Mouse (Mus musculus) embryonic stem cell, embryonic (primary cell): ENCODE measurements around the gene Xylt1.

ENCODE experiments used
- CTCF ChIA-PET, 4 experiments: fragments of 300-600 bp in 2 of 4; fragments of 350-600 bp in 2 of 4; sonication (Branson Sonifier 250); formaldehyde crosslinking; loops; one replicate each; lab custom pipeline; 2022; ENCODE audit warnings: inconsistent platforms in 2 of 4; lab: Charles Lee
- POLR2A ChIA-PET, 4 experiments: fragments of 300-600 bp in 2 of 4; fragments of 350-600 bp in 2 of 4; sonication (Branson Sonifier 250); formaldehyde crosslinking; loops; one replicate each; lab custom pipeline; 2022; ENCODE audit warnings: antibody characterized with exemption in 4 of 4, inconsistent platforms in 1 of 4; lab: Charles Lee

The Xylt1 gene

DNA sequence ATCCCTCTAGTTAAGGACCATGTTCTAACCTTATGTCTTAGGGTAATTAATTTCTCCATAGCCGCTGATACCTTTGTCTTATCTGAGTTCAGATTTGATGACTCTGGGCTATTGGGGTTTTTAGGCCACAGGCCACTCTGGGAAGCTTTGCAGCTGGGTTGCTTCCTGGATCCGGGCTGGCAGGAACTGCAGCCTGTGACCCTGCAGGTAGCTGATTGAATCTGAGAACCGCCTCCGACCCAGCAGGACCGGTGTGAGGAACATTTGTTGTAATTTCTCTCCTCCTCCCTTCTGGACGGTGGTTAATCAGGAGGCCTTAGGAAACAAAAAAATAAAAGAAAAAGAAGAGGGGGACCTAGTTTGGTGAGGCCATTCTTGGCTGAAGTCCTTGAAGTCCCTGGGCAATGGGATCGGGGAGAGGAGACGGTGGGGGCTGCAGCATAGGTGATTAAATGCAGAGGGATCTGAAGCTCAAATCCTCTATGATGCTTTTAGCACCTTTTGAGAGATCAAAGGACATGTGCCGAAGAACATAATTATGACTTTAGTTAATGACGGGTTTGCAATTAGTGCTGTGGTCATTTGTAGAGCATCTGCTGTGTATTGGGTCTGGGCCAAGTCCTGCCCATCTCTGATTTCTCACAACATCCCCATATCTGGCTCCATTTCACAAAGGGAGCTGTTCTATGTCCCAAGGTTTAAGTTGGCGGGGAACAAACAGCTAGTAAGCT lies 40.2 kb downstream of the Xylt1 start:
- ChIA-PET POLR2A (interaction anchor here in 3 of 4 experiments (0.7 to 2.1 kb wide), 9 partner anchors 8 to 429 kb away, joined by 3 to 8 read pairs (median 3); no protein-coding TSS in a partner anchor), CTCF (interaction anchor here in 1 of 4 experiments (1.3 kb wide), 1 partner anchor 37 kb away, joined by 3 read pairs; no protein-coding TSS in a partner anchor)

DNA sequence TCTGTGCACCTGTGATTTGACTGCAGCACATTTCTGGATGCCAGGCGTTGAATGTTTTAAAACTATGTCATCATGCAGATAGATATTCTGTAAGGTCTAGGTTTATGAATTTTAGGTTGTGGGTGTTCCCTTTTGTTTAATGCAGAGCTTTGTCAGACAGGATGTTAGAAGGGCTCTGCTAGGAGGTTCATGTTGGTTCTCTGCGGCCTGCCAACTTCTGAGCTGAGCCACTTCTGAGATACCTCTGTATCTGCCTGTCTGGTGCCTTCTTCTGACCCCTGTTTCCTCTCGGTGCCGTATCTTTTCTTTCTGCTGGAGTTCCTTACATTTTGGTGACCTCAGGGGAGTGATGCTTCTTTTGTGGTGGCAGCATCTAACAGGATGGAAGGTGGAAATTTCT lies 44.1 kb downstream of the Xylt1 start:
- ChIA-PET CTCF (no interaction called here), POLR2A (no interaction called here)

DNA sequence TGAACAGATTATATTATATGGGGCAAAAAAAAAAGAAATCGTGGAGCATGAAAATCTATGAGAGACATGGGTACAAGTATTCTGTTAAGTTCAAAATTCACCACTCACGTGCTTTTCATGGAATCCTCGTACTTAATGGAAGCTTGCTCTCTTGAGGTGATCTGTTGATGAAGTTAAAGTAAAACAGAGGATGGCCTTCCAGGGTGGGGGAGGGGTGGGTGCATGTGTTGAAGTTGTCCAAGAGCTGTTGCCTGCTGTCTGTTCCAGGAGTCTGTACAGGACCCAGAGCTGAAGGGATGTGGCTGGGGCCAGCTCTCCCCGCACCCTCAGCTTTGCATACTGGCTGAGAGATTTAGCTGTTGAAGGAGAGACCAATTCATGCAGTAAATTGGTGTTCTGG lies 45.6 kb downstream of the Xylt1 start:
- CTCF ChIA-PET = interaction anchor here in 1 of 4 experiments (0.6 kb wide), 1 partner anchor 1991 kb away, joined by 6 read pairs; no protein-coding TSS in a partner anchor
- POLR2A ChIA-PET = interaction anchor here in 2 of 4 experiments (0.6 to 3.1 kb wide), 8 partner anchors 10 to 687 kb away, joined by 3 to 14 read pairs (median 6); no protein-coding TSS in a partner anchor

DNA sequence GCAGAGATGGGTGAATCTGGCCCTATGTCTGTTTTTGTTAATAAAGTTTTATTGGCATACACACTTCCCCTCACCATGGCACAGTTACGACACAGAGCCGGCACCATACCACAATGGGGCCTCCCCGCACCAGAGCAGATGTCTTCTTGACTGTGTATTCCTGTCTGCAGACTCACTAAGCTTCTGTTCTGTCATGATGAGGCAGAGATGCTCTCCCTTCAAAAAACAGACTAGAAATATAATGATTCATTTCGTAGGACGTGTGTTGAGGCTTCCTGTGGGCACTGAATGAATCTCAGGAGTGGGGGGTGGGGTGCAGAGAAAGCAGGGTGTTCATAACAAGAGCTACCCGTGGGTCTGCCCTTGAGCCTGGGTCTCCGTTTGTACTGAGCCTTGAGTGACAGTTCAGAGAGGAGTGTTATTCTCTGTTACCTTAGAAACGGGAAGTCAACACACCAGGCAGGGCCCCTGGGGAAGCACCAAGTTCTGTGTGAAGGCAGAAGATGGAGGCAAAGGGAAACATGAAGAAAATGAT lies 48.0 kb downstream of the Xylt1 start:
- POLR2A ChIA-PET = interaction anchor here in 3 of 4 experiments (0.7 to 3.1 kb wide), 13 partner anchors 8 to 701 kb away, joined by 3 to 14 read pairs (median 4); partner anchors contain the start of gene Arl6ip1 (in 1 of the 3)
- CTCF ChIA-PET = interaction anchor here in 1 of 4 experiments (1.5 kb wide), 1 partner anchor 45 kb away, joined by 4 read pairs; no protein-coding TSS in a partner anchor

DNA sequence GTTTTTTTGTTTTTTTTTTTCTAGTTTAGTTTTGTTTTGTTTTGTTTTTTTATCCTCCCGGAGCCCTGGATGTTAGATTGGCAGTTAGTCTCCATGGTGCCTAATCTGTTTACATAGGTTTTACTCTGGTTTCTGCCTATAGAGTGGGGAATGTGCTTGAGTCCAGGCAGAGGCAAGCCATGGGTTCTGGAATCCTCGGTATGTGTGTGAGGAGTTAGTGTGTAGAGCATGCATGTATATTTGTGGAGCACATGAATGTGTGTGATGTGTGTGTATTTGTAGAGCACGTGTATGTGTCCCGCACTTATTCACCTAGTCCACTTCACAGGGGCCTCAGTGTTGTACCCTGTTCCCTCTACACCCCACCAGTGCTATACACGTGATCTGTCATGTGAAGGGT lies 48.7 kb downstream of the Xylt1 start:
- POLR2A ChIA-PET = interaction anchor here in 3 of 4 experiments (0.7 to 2.6 kb wide), 12 partner anchors 8 to 47 kb away, joined by 3 to 8 read pairs (median 3); no protein-coding TSS in a partner anchor
- CTCF ChIA-PET = interaction anchor here in 3 of 4 experiments (0.8 to 1.5 kb wide), 4 partner anchors 46 to 60 kb away, joined by 3 to 5 read pairs (median 4); no protein-coding TSS in a partner anchor

DNA sequence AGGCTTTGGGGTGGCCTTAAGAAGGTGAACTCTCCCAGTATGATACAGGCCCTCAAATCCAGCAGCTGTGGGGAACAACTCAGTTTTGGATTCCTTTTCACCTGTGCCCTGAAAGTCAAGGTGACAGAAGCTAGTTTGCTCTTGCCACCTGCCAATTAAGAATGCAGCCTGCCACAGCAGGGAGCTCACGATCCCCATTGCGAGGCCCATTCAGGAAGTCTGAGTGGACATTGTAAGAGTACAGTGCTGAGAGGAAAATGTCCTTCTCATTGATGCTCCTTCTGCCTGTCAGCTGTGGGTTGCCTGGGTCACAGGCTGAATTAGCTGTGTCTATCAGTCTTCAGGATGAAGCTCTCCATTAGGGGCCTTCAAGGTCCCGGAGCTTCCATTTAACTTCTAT lies 49.1 kb downstream of the Xylt1 start:
- ChIA-PET POLR2A (interaction anchor here in 3 of 4 experiments (0.8 to 2.6 kb wide), 7 partner anchors 9 to 48 kb away, joined by 3 to 7 read pairs (median 4); no protein-coding TSS in a partner anchor), CTCF (interaction anchor here in 3 of 4 experiments (0.6 to 1.1 kb wide), 4 partner anchors 46 to 821 kb away, joined by 3 to 6 read pairs (median 4); no protein-coding TSS in a partner anchor)

DNA sequence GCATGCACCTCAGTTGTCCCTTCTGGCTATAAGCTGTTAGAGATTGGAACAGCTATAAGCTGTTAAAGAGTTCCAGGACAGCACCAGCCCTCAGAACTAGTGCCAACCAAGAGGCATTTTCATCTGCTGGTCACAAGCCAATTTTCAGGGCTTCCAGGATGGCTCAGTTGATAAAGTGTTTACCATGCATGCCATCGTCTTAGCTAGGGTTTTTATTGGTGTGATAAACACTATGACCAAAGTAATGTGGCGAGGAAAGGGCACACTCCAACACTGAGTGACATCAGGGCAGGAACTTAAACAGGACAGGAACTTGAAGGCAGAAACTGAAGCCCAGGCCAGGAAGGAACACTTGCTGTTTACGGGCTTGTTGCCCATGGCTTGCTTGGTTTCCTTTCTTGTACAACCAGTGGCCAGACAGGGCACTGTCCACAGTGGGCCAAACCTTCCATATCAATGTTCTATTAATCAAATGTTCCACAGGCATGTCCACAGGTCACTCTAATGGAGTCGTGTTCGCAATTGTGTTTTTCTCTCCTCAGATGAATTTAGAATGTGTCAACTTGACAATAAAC lies 49.7 kb downstream of the Xylt1 start:
- ChIA-PET CTCF (interaction anchor here in 3 of 4 experiments (0.6 to 1.1 kb wide), 4 partner anchors 47 to 822 kb away, joined by 3 to 6 read pairs (median 4); no protein-coding TSS in a partner anchor), POLR2A (interaction anchor here in 2 of 4 experiments (1.2 to 2.6 kb wide), 5 partner anchors 10 to 48 kb away, joined by 3 to 7 read pairs (median 4); no protein-coding TSS in a partner anchor)

DNA sequence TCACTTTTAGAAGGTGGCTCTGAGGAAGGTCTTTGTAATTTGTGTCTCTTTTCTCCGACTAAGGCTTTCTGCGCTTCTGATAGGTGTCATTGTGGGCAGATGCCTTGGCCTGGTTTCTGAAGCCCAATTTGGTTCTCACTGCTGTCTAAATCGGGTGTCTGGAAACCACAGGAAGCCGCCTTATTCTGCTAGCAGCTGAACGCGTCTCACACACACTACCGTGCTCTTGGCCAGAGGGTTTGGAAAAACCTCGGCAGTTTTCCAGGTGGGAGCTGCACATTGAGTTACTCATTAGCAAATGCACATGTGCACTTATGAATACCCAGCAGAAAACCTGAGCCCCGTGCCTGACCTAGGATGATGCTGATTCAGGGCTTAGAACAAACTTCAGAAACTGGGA lies 52.9 kb downstream of the Xylt1 start:
- ChIA-PET POLR2A (no interaction called here), CTCF (no interaction called here)

DNA sequence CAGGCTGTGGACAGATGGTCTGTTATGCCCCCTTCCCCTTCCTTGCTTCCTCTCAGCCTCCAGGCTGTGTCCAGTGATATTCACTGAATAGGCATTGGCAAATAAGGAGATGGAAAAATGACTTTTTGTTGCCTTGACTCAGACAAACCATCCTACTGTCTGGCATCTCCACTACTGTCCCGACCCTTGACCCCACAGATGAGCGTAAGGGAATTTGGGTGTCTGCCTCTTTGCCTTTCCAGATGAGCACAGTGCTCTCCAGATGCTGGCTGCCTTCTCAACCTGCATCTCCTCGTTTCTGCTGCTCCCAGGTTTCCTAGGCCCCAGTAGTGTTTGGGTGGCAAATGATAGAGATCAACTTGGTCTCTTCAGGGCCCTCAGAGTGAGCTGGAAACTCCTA lies 54.3 kb downstream of the Xylt1 start:
- ChIA-PET POLR2A (interaction anchor here in 3 of 4 experiments (0.6 to 2.9 kb wide), 4 partner anchors 8 to 57 kb away, joined by 4 to 10 read pairs (median 8); no protein-coding TSS in a partner anchor), CTCF (no interaction called here)

DNA sequence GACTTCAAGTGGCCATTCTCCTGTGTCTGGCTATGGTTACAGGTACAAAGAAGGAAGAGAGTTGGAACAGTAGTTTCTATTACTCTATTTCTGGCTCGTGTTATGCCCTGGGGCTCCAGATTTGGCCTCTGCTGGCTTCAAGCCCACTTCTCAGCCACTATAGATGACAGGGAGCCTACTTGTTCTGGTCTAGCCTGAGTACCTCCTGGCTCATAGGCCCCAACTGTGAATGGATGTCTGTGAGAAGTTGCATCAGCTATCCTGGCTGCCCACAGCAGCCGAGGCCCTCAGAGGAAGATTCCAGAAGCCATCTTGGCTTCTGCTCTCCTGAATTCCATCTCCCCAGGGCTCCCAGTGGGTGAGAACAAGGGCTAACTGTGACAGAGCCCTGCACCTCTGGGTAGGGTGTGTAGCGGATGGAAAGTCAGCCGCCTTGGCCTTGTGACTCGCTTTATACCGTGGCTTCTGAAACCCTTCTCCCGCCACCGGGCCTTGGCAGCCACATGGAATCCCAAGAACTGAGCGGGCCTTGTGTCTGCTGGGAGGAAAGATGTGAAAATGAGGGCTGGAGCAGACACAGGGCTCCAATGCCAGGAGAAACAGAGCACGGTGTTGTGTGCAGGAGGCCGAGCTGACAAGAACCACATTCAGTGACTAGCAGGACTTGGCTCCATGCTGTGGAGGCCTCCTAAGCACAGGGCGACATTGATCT lies 55.1 kb downstream of the Xylt1 start:
- POLR2A ChIA-PET = interaction anchor here in 3 of 4 experiments (0.6 to 2.9 kb wide), 11 partner anchors 9 to 56 kb away, joined by 3 to 10 read pairs (median 5); no protein-coding TSS in a partner anchor
- CTCF ChIA-PET = no interaction called here

DNA sequence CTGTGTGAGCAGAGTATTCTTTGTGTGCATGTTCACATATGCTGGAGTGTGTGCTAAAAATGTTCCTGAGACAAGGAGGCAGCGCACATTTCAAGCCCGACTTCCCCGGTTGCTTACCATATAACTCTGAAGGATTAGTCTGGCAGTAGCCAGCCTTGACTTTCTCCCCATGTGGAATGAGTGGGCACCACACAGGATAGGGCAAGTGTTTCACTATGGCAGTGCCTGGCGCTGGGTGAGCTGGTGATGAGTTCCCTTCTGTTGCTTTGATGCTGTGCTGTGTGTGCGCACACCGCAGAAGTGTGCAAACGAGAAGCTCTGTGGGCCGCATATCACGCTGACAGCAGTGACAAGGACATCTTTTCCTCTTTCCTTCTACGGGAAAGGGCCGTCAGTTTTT lies 56.1 kb downstream of the Xylt1 start:
- CTCF ChIA-PET = no interaction called here
- POLR2A ChIA-PET = interaction anchor here in 3 of 4 experiments (0.6 to 2.9 kb wide), 13 partner anchors 10 to 36 kb away, joined by 3 to 10 read pairs (median 3); no protein-coding TSS in a partner anchor

DNA sequence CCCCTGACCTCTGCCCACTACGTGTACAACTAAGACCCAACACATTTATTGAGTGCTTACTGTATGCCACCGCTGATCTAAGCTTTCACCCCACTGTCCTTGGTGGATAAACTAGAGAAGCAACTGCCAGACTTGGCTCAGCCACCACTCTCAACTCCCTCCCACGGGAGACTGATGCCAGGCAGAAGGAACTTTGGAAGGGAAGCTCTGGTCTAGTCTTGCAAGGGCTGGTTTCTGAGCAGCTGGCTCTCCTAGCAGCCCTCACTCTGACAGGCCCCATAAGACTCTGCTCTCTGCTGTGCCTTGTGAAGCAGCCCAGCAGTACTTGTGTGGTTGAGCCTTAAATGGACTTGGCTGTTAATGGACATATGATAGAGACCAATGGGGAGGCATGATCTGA lies 60.2 kb downstream of the Xylt1 start:
- CTCF ChIA-PET = no interaction called here
- POLR2A ChIA-PET = interaction anchor here in 1 of 4 experiments (0.7 kb wide), 1 partner anchor 21 kb away, joined by 3 read pairs; no protein-coding TSS in a partner anchor

DNA sequence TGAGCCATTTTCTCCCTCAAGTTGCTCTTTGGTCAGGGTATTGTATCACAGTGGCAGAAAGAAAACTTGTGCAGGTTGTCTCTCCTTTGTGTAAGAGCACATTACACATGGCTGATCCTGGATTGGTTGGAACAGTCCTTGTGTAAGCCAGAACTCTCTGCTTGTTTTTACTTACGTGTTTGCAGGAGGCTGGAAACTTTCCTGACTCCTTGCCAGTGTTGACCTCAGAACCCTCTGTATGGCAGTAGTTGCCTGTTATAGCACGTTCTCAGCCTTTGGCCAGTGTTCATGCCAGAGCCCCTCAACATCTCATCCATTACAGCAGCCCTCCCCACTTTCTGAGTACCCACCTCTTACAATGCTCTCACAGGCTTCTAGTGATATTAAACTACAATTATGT lies 61.9 kb downstream of the Xylt1 start:
- POLR2A ChIA-PET = no interaction called here
- CTCF ChIA-PET = no interaction called here

DNA sequence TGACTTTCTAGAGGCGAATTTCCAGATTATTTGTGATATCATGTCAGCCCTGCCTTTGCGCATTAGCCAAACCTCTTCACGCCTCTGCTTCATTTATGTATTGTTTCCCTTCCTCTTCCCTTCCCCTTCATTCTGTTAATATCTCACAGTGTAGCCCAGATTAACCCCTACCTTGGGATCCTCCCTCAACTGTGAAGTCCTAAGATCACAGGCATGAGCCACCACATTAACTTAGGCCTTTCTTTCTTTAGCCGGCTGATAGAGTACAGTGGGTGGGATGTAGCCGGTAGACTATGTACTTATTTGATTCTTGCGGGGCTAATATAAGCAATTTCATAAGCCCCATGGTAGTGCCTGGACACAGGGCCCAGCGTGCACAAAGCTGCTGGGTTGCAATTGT lies 62.4 kb downstream of the Xylt1 start:
- POLR2A ChIA-PET = no interaction called here

DNA sequence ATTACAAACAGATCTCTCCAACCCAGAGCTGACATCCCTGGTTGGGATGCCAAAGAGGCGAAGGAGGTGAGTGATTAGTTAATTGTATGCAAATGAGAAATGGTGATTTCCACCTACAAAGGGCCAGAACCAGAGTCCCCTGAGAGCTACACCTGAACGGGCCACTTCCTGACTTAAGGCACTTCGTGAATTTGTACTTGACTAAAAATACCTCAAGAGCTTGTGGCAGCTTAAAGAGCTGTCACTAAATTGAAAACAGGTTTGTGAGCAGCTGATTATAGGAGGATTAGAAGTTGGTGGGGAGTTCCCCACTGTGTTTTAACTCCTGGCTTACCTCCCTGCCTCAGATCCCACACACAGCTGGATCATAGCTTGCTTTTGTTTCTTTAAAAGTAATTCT lies 64.7 kb downstream of the Xylt1 start:
- ChIA-PET CTCF (interaction anchor here in 2 of 4 experiments (0.6 kb wide), 2 partner anchors 220 to 826 kb away, joined by 3 to 6 read pairs; no protein-coding TSS in a partner anchor), POLR2A (interaction anchor here in 1 of 4 experiments (0.8 kb wide), 1 partner anchor 19 kb away, joined by 4 read pairs; no protein-coding TSS in a partner anchor)

More for the DNA sequence above, 62.4 kb downstream of the Xylt1 start:
- CTCF ChIA-PET = no interaction called here

DNA sequence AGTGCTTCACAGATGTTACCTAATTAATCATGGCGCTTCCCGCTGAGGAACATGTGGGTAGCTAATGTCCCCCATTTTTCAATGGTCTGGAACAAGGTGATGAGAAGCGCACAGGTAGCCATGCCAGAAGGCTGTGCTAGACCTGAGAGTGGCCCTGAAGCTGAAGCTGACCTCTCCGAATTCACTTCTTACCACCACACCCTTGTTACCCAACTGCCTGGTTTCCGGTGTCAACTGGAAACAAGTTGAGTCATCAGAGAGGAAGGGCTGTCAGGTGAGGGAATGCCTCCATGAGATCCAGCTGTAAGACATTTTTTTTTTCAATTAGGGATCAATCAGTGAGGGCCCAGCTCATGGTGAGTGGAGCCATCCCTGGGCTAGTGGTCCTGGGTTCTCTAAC lies 68.8 kb downstream of the Xylt1 start:
- CTCF ChIA-PET = no interaction called here
- POLR2A ChIA-PET = interaction anchor here in 1 of 4 experiments (1.0 to 1.6 kb wide), 3 partner anchors 10 to 20 kb away, joined by 4 to 5 read pairs (median 5); no protein-coding TSS in a partner anchor

DNA sequence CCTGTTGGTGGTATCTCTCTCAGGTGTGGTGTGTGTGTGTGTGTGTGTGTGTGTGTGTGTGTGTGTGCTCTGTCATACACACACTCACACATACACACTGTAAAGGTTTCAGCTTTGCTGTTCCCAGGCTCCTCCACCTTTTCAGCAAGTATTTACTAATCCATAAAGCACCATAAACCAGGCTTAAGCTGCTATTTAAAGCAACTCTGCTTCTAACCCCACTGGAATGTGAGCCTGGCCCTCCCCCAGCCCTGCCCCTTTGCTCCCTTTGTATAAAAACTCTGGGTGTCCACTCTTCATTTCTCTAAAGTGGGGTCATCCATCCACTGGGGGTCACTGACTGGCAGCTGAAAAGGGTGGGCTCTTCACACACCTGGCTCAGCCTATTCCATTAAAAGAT lies 70.4 kb downstream of the Xylt1 start:
- POLR2A ChIA-PET = interaction anchor here in 1 of 4 experiments (0.6 kb wide), 1 partner anchor 20 kb away, joined by 4 read pairs; no protein-coding TSS in a partner anchor
- CTCF ChIA-PET = no interaction called here

DNA sequence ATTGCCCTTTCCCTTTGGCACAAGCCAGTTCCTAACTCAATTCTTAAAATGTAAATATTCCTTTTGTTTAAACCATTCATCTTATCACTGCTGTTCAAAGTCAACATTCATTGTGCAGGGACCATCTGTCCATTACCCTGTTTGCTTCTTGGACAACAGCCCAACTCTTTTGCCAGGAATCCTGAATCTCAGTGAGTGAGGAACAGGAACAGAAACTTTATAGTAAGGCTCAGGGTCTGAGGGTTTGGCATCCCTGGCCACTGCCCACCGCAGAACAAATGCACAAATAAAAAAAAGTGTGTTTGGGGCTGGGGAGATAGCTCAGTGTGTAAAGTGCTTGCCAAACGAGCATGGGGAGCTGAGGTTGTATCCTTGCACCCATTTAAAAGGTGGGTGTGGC lies 71.5 kb downstream of the Xylt1 start:
- ChIA-PET CTCF (no interaction called here), POLR2A (interaction anchor here in 2 of 4 experiments (0.5 to 0.6 kb wide), 2 partner anchors 15 to 75 kb away, joined by 3 read pairs; no protein-coding TSS in a partner anchor)
